Mouse (Mus musculus): ENCODE data around the gene Hist1h2bc.

- TF ChIP-seq CTCF (IDR thresholded peaks at IDR 0.05; ENCODE audit: low read depth) = no peak
- no peak for TF ChIP-seq EP300 (optimal IDR thresholded peaks at IDR 0.05)
Measured at GRCm38 (mm10) chr13:23694956-23695355, 11.0 kb downstream of the Hist1h2bc start.

Data from stomach, postnatal 0 days (tissue).